Mouse (Mus musculus) cerebellum, adult 11 months (tissue): Measurements from ENCODE around the gene Ssh3.
"Not testable (repeated sequence)": the region's sequence is repeated elsewhere in the genome, so short reads cannot be mapped to it uniquely, and the experiment has no call there.

Experiments
- DNase-seq: peaks from one replicate; pipeline ENCODE4 v3.0.0; 2022

The Ssh3 gene

DNA sequence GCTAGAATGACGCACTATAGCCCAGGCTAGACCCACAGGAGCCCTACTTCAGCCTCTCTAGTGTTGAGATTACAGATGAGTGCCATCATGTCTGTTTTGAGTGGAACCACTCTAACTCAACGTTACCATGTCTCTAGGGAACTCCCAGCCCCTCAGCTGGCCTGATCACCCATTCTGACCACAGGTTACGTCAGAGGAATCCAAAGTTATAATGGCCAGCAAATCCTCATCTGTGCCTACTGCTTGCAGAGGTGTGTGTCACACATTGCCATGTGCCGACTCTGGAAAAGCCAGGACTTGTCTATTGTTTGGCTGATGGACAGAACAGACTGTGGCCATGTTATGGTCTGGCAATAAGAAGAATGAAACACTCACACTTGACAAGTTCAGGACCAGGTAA, 26.4 kb upstream of the Ssh3 start:
- no peak for DNase-seq

- DNase-seq = no peak
Observed at GRCm38 (mm10) chr19:4294381-4295097, 25.6 kb upstream of the Ssh3 start.

DNA sequence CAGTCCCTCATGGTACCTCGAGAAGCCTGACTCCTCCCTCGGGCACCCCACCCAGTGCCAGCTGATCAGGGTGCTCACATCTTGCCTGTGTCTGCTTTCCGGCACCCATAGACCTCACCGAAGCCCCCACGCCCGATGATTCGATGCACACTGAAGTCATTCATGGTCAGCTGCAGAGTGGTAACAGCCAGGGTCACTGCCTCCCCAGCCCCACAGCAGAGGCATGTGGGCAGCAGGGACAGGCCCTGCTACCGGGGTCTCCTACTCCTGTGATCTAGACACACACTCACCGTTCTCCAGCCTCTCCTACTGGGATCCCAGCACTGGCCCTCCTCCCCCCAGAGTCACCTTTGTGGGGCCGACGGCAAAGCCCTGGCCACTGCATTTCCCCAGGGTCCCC, 22.2 kb upstream of the Ssh3 start:
- DNase-seq = no peak

DNA sequence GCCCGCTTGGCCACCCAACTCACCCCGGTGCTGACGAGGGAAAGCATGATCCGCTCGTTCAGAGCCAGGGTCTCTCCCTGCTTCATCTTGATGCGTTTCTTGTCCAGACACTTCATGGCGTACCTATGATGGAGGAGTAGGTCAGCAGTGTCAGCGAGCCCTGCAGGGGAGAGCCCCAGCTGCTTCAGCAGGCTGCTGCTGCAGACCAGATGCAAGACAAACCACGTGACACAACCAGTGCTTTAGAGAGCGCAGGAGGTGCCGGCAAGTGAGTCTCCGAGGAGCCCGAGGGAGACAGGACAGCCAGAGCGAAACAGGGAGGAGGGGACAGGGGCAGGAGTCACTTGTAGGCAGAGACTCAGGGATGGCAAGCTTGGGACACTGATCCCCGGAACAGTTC, 21.8 kb upstream of the Ssh3 start:
- DNase-seq = no peak

GRCm38 (mm10) chr19:4283653-4284052, 14.7 kb upstream of the Ssh3 start:
- DNase-seq = no peak

- DNase-seq = peak; percentile 82
Observed at GRCm38 (mm10) chr19:4282898-4283553, 14.0 kb upstream of the Ssh3 start, which contains the start of gene Ankrd13d. Gene Ankrd13d (minus strand): TSS chr19:4283137.

DNA sequence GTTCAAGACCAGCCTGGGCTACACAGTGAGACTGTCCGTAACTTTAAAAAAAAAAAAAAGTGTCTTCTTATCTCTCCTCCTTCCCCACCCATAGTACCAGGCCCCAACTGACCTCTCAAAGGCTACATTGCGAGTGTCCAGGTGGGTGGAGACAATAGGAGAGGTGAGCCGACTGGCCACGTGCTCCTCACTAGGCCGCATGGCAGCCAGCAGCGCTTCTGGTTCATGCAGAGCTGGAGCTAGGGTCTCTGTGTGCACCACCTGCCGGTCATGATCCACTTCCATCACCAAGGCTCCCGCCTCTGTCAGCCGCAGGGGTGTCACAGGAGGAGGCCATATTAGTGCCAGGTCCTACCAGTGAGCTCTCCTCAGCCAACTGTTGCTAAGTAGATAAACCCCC, 11.4 kb upstream of the Ssh3 start:
- no peak for DNase-seq

GRCm38 (mm10) chr19:4279487-4279886, 10.5 kb upstream of the Ssh3 start:
- no peak for DNase-seq

DNA sequence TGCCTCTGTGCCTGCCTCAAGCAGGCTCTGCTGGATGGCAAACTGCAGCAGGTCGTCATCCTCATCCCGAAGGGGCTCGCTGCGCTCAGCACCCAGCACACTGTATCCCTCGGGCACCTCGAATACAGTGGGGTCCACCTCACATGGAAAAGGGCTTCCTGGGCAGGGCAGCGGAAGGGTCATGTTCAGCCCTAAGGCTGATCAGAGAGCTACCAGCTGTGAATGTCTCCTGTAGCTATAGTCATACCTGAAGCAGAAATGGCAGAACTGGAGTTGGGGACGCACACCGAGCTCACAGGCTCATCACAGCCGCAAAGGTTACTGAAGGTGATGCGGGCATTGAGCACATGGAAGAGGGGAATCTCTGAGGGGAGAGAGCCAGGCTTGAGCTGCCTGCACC, 2.0 kb upstream of the Ssh3 start:
- DNase-seq = no peak

GRCm38 (mm10) chr19:4270187-4270586, 1.2 kb upstream of the Ssh3 start:
- peak; percentile 23 for DNase-seq

DNA sequence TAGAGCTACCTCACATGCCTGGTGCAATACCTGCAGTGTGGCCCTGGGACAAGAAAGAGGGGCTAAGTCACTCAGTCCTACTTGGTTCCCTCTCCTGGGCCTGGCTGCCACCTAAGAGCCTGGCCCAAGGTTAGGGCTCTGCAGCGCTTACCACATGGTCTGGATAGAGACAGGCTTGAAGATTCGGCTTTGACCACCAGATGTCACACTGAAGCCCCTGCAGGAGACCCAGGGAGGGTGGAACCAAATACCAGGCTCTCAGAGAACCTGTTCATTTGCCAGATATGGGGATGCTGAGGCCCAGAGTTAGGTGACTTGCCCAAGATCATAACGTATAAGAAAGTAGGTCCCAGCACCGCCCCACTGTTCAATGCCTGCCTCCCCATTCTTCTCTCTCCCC, 3.0 kb downstream of the Ssh3 start:
- no peak for DNase-seq

DNA sequence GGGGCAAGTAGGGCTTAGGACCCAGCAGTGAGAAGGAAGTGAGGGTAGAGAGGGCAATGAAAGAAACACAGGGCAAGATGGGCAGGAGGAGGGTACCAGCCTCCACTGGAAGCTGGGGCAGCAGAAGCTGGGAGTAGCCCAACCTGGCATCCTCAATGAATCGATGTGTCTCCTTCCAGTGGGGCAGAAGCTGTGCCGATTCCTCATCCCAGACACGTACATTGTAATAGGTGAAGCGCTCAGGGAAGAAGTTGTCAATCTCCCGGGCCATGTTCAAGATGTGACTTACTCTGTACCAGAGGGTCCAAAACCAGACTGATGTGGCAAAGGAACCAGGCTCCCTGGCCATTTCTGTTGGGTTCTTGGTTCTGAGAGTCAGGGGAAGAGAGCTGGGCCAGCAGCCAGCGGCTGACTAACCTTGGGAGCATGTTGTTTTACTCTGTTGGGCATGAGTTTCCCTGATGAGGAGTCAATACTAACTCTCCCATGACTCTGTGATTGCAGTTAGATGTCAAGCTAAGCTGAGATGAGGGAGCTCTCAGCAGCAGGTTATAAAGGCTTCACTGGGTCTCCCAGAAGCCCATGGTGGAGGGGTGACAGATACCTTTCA, 4.7 kb downstream of the Ssh3 start:
- no peak for DNase-seq

DNA sequence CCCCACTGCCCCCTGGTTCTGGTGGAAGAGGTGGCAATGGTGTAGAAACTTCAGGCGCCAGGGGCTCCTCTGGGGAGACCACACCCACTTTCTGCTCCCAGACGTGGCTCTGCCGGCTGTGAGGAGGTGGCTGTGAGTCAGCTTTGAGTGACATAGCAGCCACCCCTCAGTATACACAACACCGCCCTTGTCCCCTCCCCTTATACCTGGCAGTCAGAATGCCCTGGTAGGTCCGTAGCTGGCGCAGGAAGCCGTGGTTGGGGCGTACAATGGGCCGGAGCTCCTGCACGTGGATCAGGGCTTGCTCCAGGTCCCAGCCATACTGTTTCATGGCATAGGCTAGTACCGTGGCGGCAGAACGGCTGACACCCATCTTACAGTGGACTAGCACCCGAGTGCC, 5.3 kb downstream of the Ssh3 start:
- DNase-seq = no peak

DNA sequence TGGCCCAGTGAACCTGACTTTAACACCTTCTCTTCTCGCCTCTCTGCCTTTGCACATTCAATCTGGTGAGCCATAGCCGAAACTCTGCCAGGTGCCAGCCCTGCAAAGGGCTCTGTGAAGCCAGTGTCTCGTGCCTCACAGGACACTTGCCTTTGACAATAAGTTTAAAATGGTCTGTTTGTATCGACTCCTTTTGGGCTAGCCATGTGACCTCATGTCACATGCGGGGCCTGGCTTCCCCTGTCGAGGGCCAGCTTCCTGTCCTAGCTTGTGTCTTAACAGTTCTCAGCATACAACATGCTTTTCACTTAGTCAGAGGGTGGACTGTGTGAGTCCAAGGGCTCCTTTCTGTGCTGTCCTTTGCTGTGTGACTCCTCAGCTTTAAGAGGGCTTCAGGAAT, 6.2 kb downstream of the Ssh3 start:
- no peak for DNase-seq

DNA sequence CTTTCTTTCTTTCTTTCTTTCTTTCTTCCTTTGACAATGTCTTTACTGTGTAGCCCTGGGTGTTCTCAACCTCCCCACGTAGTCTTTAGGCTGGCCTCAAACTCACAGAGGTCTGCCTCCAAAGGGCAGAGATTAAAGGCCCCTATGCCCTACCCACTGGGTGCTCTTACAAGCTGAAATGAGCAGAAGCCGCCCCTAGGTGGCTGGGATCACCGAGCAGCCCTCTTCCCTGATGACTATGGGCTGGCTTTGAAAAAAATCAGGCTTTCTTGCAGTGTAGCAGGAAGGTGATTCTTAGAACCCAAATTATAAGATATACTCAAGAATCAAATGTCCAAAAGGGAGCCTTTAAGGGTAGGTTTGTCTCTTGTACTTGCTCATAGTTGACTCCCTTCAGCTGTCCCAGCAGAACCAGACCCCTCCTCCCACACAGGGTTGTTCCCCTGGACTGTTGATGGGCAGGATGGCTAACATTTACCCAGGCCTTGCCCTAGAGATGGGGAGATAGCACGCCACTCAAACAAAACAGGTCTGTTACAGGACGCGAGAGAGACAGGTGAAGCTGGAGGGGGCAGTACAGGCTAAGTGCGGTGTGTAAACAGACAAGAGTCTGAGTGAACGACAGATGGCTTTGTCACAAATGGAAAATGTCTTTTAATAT, 7.8 kb downstream of the Ssh3 start:
- no peak for DNase-seq

- DNase-seq = no peak
Observed at GRCm38 (mm10) chr19:4257897-4258252, 11.1 kb downstream of the Ssh3 start.

DNA sequence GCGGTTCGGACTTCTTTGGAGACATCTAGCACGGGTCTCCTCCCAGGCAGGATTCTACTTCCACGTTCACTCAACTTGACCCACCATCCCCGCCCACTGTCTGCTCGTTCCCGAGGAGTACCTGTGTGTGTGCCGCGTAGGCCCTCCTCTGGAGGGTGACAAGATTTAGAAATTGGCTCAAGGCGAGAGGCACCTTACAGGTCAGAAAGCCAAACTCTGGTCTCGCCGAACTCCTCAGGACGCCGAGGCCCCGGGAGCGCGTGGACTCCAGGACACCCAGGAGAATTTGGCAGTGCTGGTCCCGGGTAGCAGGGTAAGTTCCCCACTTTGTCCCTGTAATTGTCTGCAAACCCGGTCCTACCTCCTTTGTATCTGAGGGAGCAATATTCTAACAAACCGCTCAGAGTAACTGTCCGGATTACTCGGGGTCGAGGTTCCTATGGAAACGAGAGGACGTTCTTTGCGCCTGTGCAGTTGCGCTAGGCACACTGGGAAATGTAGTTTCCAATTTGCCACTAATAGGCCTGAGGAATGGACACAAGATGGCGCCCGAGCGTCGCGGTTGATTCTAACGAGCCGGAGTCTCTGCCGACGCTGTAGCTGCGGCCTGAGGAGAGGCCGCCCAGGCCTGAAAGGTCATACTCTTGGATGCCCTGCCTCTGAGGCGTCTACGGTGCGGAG, 11.6 kb downstream of the Ssh3 start:
- peak; percentile 92 for DNase-seq

- no peak for DNase-seq
Observed at GRCm38 (mm10) chr19:4255583-4256162, 13.3 kb downstream of the Ssh3 start.

DNA sequence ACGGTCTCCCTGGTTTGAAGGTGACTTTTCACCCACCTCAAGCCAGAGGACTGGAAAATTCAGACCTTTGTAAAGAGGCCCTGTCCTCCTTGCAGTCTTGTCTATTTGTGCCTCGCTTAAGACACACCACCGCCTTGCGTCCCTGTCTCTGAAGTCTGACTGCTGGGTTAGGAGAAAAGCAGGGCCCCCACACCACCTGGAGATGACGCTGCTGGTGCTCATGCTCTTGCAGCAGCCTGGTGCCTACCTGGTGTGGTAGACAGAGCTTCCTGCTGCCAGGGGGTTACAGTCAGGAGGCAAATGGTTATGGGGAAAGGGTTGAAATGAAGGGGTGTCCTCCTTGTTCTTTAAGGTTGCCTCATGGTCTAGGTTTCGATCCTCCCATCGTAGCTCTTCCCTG, 14.8 kb downstream of the Ssh3 start:
- no peak for DNase-seq

DNA sequence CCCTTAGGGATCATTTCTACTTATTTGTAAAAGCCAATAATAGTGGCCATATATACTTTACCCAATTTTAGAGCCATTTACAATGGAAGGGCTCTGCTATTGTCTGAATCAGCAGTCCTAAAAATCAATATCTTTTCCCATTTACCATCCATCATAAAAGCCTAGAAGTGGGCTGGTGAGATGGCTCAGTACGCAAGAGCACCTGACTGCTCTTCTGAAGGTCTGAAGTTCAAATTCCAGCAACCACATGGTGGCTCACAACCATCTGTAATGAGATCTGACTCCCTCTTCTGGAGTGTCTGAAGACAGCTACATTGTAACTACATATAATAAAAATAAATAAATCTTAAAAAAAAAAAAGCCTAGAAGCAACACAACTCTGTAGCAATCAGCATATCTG, 20.3 kb downstream of the Ssh3 start:
- not testable (repeated sequence) for DNase-seq

DNA sequence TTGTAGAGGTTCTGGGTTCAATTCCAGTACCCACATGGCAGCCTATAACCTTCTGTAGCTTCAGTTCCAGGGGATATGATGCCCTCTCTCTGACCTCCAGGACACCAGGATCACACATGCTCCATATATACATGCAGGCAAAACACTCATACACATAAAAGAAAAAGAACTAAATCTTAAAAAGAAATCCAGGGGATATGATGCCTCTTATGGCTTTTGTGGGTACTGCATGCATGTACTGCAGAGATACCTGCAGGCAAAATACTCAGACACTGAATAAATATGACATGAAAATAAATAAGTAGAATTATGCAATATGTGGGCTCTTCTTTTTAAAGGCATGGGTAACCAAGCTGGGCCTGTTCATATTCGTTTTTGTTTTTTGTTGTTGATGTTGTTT, 22.0 kb downstream of the Ssh3 start:
- DNase-seq = no peak

GRCm38 (mm10) chr19:4244775-4245174, 24.2 kb downstream of the Ssh3 start:
- DNase-seq = no peak

- no peak for DNase-seq
Observed at GRCm38 (mm10) chr19:4242416-4242815, 26.6 kb downstream of the Ssh3 start.
